Mouse (Mus musculus) CH12.LX (cell line): ENCODE results near the gene Olfr220. TPM values are rescaled to one million over a fixed set of nuclear protein-coding genes. Genes with fewer than 3 reads are reported as not detected.

ENCODE experiments used
- DNase-seq: peaks from one replicate; pipeline ENCODE4 v3.0.0-alpha.2; 2013; ENCODE audit errors: extremely low read depth
- H3K27ac ChIP-seq: 2 replicates; pipeline ENCODE4 v1.5.1; 2012; ENCODE audit warnings: low read depth, mild to moderate bottlenecking, control low read depth, moderate library complexity; ENCODE audit not compliant: insufficient read depth
- H3K27me3 ChIP-seq: replicated peaks from 2 replicates; pipeline ENCODE3; 2012; ENCODE audit warnings: inconsistent platforms
- H3K36me3 ChIP-seq, 2 experiments: replicated peaks in 1 of 2; 2 replicates each; pipeline versions ENCODE3 to v1.6.1; 2012; ENCODE audit warnings: inconsistent platforms in 1 of 2, low read length in 1 of 2, mild to moderate bottlenecking in 1 of 2, mixed read lengths in 1 of 2, moderate library complexity in 1 of 2; ENCODE audit not compliant: control insufficient read depth in 1 of 2, insufficient read depth in 1 of 2
- H3K4me1 ChIP-seq, 2 experiments: 2 replicates each; pipeline ENCODE4 v1.6.1; 2012; ENCODE audit warnings: inconsistent platforms in 1 of 2, moderate library complexity in 1 of 2; ENCODE audit not compliant: insufficient read depth in 2 of 2, control insufficient read depth in 1 of 2
- H3K4me2 ChIP-seq: 2 replicates; pipeline ENCODE4 v1.6.1; 2012; ENCODE audit warnings: low read depth, mild to moderate bottlenecking, control low read depth; ENCODE audit not compliant: poor library complexity, insufficient read depth, severe bottlenecking
- H3K4me3 ChIP-seq, 3 experiments: fragments of 150-350 bp in 1 of 3; sonication (generic) in 1 of 3; replicated peaks in 1 of 3; 2 replicates each; pipeline versions ENCODE3 to v1.5.1; 2011 to 2012; ENCODE audit warnings: low read depth in 2 of 3, low read length in 2 of 3, mild to moderate bottlenecking in 2 of 3, moderate library complexity in 2 of 3, control low read depth in 1 of 3, improper control_type of control experiment in 1 of 3, inconsistent platforms in 1 of 3, mixed read lengths in 1 of 3; ENCODE audit not compliant: poor library complexity in 1 of 3
- H3K79me2 ChIP-seq: replicated peaks from 2 replicates; pipeline ENCODE4 v1.6.1; 2012; ENCODE audit warnings: mild to moderate bottlenecking, moderate library complexity; ENCODE audit not compliant: control insufficient read depth, poor library complexity, insufficient read depth, severe bottlenecking; ENCODE audit errors: extremely low read depth
- H3K9ac ChIP-seq: 2 replicates; pipeline ENCODE4 v1.6.1; 2012; ENCODE audit warnings: low read depth, mild to moderate bottlenecking, control low read depth, moderate library complexity; ENCODE audit not compliant: insufficient read depth
- H3K9me3 ChIP-seq: replicated peaks from 2 replicates; pipeline ENCODE3; 2012; ENCODE audit warnings: low read length, inconsistent platforms, mixed read lengths
- CHD2 ChIP-seq: IDR thresholded peaks from 2 replicates; pipeline ENCODE4 v1.6.1; 2011; ENCODE audit warnings: low read length, improper control_type of control experiment
- CTCF ChIP-seq, 2 experiments: IDR thresholded peaks in 1 of 2; conservative IDR thresholded peaks in 1 of 2; 2 replicates each; pipeline ENCODE4 v1.5.1; 2011 to 2012; ENCODE audit warnings: low read depth in 2 of 2, low read length in 2 of 2, improper control_type of control experiment in 1 of 2, inconsistent platforms in 1 of 2, mild to moderate bottlenecking in 1 of 2, moderate library complexity in 1 of 2
- E2F4 ChIP-seq: IDR thresholded peaks from 2 replicates; pipeline ENCODE4 v1.6.1; 2011; ENCODE audit warnings: low read depth, low read length, improper control_type of control experiment; ENCODE audit not compliant: insufficient replicate concordance
- EP300 ChIP-seq: IDR thresholded peaks from 2 replicates; pipeline ENCODE4 v1.6.1; 2011; ENCODE audit warnings: low read length, improper control_type of control experiment
- GABPA ChIP-seq: IDR thresholded peaks from 2 replicates; pipeline ENCODE4 v1.6.1; 2012; ENCODE audit warnings: low read depth, low read length, improper control_type of control experiment, inconsistent platforms; ENCODE audit not compliant: insufficient replicate concordance
- HCFC1 ChIP-seq: IDR thresholded peaks from 2 replicates; pipeline ENCODE4 v1.6.1; 2012; ENCODE audit warnings: low read depth, mild to moderate bottlenecking, inconsistent platforms, low read length, improper control_type of control experiment
- IRF4 ChIP-seq: IDR thresholded peaks from 2 replicates; pipeline ENCODE4 v1.6.1; 2014; ENCODE audit warnings: low read depth, mild to moderate bottlenecking, inconsistent platforms, low read length, improper control_type of control experiment
- JUN ChIP-seq: IDR thresholded peaks from 2 replicates; pipeline ENCODE4 v1.6.1; 2011; ENCODE audit warnings: low read depth, mild to moderate bottlenecking, low read length, improper control_type of control experiment, moderate library complexity; ENCODE audit not compliant: insufficient read depth
- JUND ChIP-seq: conservative IDR thresholded peaks from 2 replicates; pipeline ENCODE4 v1.6.1; 2011; ENCODE audit warnings: low read depth, low read length, improper control_type of control experiment
- KAT2A ChIP-seq: IDR thresholded peaks from 2 replicates; pipeline ENCODE4 v1.6.1; 2012; ENCODE audit warnings: low read length, improper control_type of control experiment, inconsistent platforms; ENCODE audit not compliant: insufficient replicate concordance
- MAFK ChIP-seq: IDR thresholded peaks from 2 replicates; pipeline ENCODE4 v1.6.1; 2011; ENCODE audit warnings: low read length, improper control_type of control experiment; ENCODE audit not compliant: insufficient replicate concordance
- MAZ ChIP-seq: IDR thresholded peaks from 2 replicates; pipeline ENCODE4 v1.6.1; 2012; ENCODE audit warnings: low read depth, mild to moderate bottlenecking, inconsistent platforms, low read length, improper control_type of control experiment, moderate library complexity
- MEF2A ChIP-seq: IDR thresholded peaks from 2 replicates; pipeline ENCODE4 v1.6.1; 2014; ENCODE audit warnings: low read depth, mild to moderate bottlenecking, inconsistent platforms, low read length, improper control_type of control experiment, borderline replicate concordance
- MYC ChIP-seq: IDR thresholded peaks from 2 replicates; pipeline ENCODE4 v1.6.1; 2011; ENCODE audit warnings: low read depth, mild to moderate bottlenecking, improper control_type of control experiment, low read length
- NELFE ChIP-seq: IDR thresholded peaks from 2 replicates; pipeline ENCODE4 v1.6.1; 2011; ENCODE audit warnings: low read depth, low read length, improper control_type of control experiment
- PAX5 ChIP-seq: IDR thresholded peaks from 2 replicates; pipeline ENCODE4 v1.6.1; 2012; ENCODE audit warnings: low read length, inconsistent platforms, mixed read lengths
- POLR2A ChIP-seq: IDR thresholded peaks from 2 replicates; pipeline ENCODE4 v1.6.1; 2011; ENCODE audit warnings: low read depth, mild to moderate bottlenecking, improper control_type of control experiment, low read length
- SIN3A ChIP-seq: IDR thresholded peaks from 2 replicates; pipeline ENCODE4 v1.6.1; 2012; ENCODE audit warnings: low read length, improper control_type of control experiment, inconsistent platforms
- UBTF ChIP-seq: IDR thresholded peaks from 2 replicates; pipeline ENCODE4 v1.6.1; 2012; ENCODE audit warnings: low read depth, mild to moderate bottlenecking, inconsistent platforms, low read length, improper control_type of control experiment, moderate library complexity
- ZKSCAN1 ChIP-seq: IDR thresholded peaks from 2 replicates; pipeline ENCODE4 v1.6.1; 2012; ENCODE audit warnings: low read depth, inconsistent platforms, low read length, improper control_type of control experiment, borderline replicate concordance
- ZMIZ1 ChIP-seq: IDR thresholded peaks from 2 replicates; pipeline ENCODE4 v1.6.1; 2012; ENCODE audit warnings: low read depth, mild to moderate bottlenecking, inconsistent platforms, low read length, improper control_type of control experiment
- dilution Hi-C: fragments of 300-500 bp; cut with MboI; formaldehyde crosslinking; loops from 2 replicates; pipeline ENCODE4 v1.14.3; 2020; ENCODE audit warnings: low sequenced_read_pairs; ENCODE audit not compliant: extremely low pct_unique_long_range_greater_than_20kb, extremely low pct_ligation_motif_present
- in situ Hi-C: fragments of 300-500 bp; cut with MboI; formaldehyde crosslinking; loops from 3 replicates; pipeline ENCODE4 v1.14.3; 2019; ENCODE audit warnings: low sequenced_read_pairs, low pct_ligation_motif_present, low pct_unique_long_range_greater_than_20kb, mixed read lengths
- polyA plus RNA-seq: library from polyadenylated mRNA; unstranded; fragments of >175 nt; gene quantifications from 2 replicates; pipeline ENCODE4 v1.2.1, GENCODE M21; 2012; ENCODE audit warnings: low read depth; ENCODE audit not compliant: insufficient read length
- total RNA-seq, 2 experiments: library from RNA; depleted of rRNA; stranded (reverse); fragments of 300-350 nt in 1 of 2; fragments of >200 nt in 1 of 2; gene quantifications; 2 replicates each; pipeline ENCODE4 v1.2.3; 2012 to 2014

The Olfr220 gene
- total RNA-seq (2012; rRNA removed) (not detected in 2 replicates), total RNA-seq (2014; rRNA removed) (not detected in 2 replicates), polyA plus RNA-seq (not detected in 2 replicates)

DNA sequence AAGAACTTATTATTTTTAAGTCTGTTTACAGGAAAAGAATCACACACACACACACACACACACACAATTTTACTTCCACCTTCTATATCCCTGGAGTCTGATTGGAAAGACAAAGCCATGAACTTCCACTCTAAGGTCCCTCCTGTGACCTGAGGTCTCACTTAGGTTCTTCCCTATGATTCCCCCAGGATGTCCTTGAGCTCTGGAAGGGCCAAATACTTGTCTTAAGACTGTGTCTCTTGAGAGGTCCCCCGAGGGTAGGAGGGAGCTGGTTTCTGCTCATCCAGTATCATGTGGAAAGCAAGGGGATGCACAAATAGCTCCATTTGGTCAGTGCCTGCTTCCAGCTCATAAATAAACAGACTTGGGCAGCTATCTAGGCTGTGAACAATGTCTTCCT, at the start of gene Olfr220:
Gene Olfr220 (plus strand): TSS at position 301 of the 400 bp plus-strand sequence.
- TF ChIP-seq CTCF (conservative IDR thresholded peaks at IDR 0.05 in 1 of 2, IDR thresholded peaks at IDR 0.05 in 1 of 2; ENCODE audit: low read depth in 2 of 2, low read length in 2 of 2) (no peak), MAZ (no peak), ZKSCAN1 (no peak), CHD2 (no peak), MAFK (no peak), GABPA (no peak), JUND (no peak), NELFE (no peak), SIN3A (no peak), MEF2A (no peak)
- TF ChIP-seq, all 38 proteins: peak for 0
- Histone ChIP-seq H3K9ac (no peak within 1 kb of the TSS), H3K4me1 (no peaks in the 10 kb centered on the region), H3K4me3 (no peak within 1 kb of the TSS), H3K4me2 (no peak within 1 kb of the TSS), H3K27me3 (no peaks in the 10 kb centered on the region), H3K9me3 (no peaks in the 10 kb centered on the region), H3K79me2 (no peaks in the 10 kb centered on the region), H3K27ac (no peak within 1 kb of the TSS), H3K36me3 (no peaks in the 10 kb centered on the region)
- DNase-seq: no peak
- dilution Hi-C loops: no loop called here
- in situ Hi-C loops: no loop called here

DNA sequence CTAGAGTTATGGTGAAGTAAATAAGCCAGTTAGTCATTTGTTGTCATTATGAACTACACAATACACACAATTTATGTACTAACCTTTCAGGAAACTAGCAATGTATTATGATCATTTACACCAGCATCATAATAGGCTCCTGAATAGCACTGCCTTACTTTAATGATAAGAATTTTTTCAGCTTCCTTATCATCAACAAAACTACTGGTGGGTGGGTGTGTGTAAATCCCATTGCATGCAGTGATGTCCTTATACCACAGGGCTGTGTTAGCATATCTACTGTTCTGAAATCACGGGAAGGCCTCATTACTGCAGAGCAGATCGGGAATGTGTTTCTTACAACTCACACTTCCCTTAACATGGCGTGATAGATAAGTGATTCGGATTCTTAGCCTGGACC, 18.9 kb upstream of the Olfr220 start:
- DNase-seq: no peak
- Histone ChIP-seq H3K27me3 (no peaks in the 10 kb centered on the region), H3K79me2 (no peaks in the 10 kb centered on the region), H3K4me2 (no peak overlapping the region), H3K9me3 (no peaks in the 10 kb centered on the region), H3K9ac (no peak overlapping the region), H3K4me3 (no peak overlapping the region), H3K36me3 (no peaks in the 10 kb centered on the region), H3K27ac (no peak overlapping the region), H3K4me1 (no peaks in the 10 kb centered on the region)
- TF ChIP-seq MYC: no peak
- no peak for TF ChIP-seq IRF4
- TF ChIP-seq HCFC1: no peak
- no peak for TF ChIP-seq E2F4
- no peak for TF ChIP-seq JUND
- TF ChIP-seq UBTF: no peak
- in situ Hi-C loops (no loop called here), dilution Hi-C loops (no loop called here)

DNA sequence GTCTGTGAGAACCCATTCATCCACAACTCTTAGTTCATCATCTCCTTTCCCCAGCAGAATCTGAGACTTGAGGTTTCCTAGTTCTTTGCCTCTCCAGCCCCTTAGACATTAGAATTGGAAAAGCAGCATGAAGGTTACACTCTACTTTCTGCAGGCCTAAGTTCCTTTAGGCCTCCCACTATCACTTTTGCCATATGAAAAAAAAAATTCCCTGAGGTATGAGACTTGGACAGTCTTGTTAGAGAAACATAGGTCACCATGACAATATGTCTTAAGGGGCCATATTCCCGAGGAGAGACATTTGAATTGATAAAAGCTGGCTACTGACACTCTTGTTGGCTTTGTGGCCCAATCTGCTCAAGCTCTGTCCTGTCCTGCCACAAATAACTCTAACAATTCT, 18.1 kb upstream of the Olfr220 start, which contains the start of gene Olfr414:
Gene Olfr414 (plus strand): TSS at position 301 of the 400 bp plus-strand sequence.
- TF ChIP-seq EP300 (no peak), E2F4 (no peak), JUN (no peak), PAX5 (no peak), POLR2A (no peak), ZMIZ1 (no peak), KAT2A (no peak), GABPA (no peak), HCFC1 (no peak)
- TF ChIP-seq, all 38 proteins: peak for 0
- Histone ChIP-seq H3K4me1 (no peaks in the 10 kb centered on the region), H3K36me3 (no peaks in the 10 kb centered on the region), H3K79me2 (no peaks in the 10 kb centered on the region), H3K27me3 (no peaks in the 10 kb centered on the region), H3K27ac (no peak within 1 kb of the TSS), H3K9me3 (no peaks in the 10 kb centered on the region), H3K4me3 (no peak within 1 kb of the TSS), H3K9ac (no peak within 1 kb of the TSS), H3K4me2 (no peak within 1 kb of the TSS)
- in situ Hi-C loops (no loop called here), dilution Hi-C loops (no loop called here)
- no peak for DNase-seq
